Mouse (Mus musculus): Measurements from ENCODE around the gene Foxp1. TPM values are rescaled to one million over a fixed set of nuclear protein-coding genes. Genes with fewer than 3 reads are reported as not detected.

The Foxp1 gene
- polyA plus RNA-seq (2015; fragmentation: Nextera tagmentation; extraction: Ambion mirVana): 68.3 and 70.4 TPM in 2 replicates

DNA sequence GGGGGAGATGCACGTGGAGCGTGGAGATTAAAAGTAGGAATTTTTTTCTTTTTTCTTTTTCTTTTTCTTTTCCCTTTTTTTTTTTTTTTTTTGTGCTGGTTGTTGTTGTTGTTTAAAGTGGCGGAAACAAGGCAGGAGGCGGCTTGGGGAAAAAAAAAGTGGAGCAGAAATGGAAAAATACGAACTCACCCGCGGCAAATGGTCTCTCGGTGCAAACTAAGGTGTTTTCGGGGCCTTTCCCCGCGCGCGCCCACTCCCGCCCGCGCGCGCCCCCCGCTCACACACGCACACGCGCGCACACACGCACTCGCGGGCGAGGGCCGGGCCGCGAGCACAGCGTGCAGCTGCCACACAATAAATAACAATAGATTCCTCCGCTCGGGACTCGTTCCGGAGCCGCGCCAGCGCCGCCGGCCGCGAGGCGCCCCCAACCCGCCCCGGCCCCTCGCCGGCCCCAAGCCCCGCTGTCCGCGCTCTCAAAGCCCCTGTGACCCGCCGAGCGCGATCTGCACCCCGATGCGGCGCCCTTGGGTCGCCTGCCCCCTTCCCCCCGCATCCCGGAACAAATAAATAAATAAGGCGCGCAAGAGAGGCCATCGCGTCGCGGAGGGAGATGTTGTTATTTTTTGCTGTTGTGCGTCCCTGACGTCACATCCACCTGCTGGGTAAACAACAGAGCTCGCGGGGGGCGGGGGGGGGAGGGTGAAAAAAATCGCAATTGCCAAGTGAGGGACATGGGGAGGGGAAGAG lies at the start of gene Foxp1:
TSS of gene Foxp1 (minus strand) at position 363 of the 750 bp plus-strand sequence.
- under 1% methylated on average over 70 of the region's 72 CpGs for WGBS

GRCm38 (mm10) chr6:99572071-99572470 lies 49.5 kb upstream of the Foxp1 start:
- 81% methylated on average over 5 of the region's 5 CpGs for WGBS

More for the DNA sequence above, at the start of gene Foxp1:
- Histone ChIP-seq H3K4me2 (replicated peaks) (peak within 1 kb of the TSS; percentile 100), H3K36me3 (peaks cover 9% of the 10 kb centered on the region; the same call in 1 of the 2 replicates), H3K9me3 (peaks cover 4% of the 10 kb centered on the region; the same call in 1 of the 2 replicates), H3K4me1 (replicated peaks) (peaks cover 31% of the 10 kb centered on the region), H3K9ac (replicated peaks) (peak within 1 kb of the TSS; percentile 93), H3K27me3 (no peaks in the 10 kb centered on the region), H3K27ac (peak within 1 kb of the TSS; percentile 99), H3K4me3 (replicated peaks) (peak within 1 kb of the TSS; percentile 78)
- ATAC-seq: peak; percentile 48

DNA sequence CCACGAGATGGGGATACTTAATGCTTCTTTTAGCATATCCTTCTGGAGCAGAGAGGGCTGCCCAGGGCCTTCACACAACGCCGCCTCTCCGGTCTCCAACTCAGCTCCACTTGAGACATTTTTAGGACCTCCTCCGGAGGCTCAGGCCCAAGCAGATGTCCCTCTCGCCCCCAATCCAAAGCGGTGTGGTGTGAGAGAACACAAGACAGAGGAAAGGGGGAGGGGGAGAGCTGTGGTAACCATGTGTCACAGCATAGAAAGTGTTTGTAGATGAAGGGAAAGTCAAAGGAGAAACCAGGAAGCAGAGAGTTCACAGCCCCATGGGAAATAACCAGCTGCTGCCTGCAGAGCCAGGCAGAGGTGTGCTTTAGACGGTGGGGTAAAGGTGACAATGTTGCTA lies 44.4 kb upstream of the Foxp1 start:
- Histone ChIP-seq H3K9me3 (no peaks in the 10 kb centered on the region), H3K36me3 (no peaks in the 10 kb centered on the region), H3K27ac (no peak overlapping the region), H3K27me3 (no peaks in the 10 kb centered on the region), H3K4me3 (replicated peaks) (no peak overlapping the region), H3K4me1 (replicated peaks) (no peaks in the 10 kb centered on the region), H3K4me2 (replicated peaks) (no peak overlapping the region), H3K9ac (replicated peaks) (no peak overlapping the region)
- no peak for ATAC-seq
- 73% methylated on average over 8 of the region's 8 CpGs for WGBS

More at GRCm38 (mm10) chr6:99572071-99572470, 49.5 kb upstream of the Foxp1 start:
- H3K36me3 ChIP-seq: no peaks in the 10 kb centered on the region
- no peak overlapping the region for H3K4me3 ChIP-seq (replicated peaks)
- H3K9me3 ChIP-seq: no peaks in the 10 kb centered on the region
- ATAC-seq: no peak
- no peak overlapping the region for H3K27ac ChIP-seq
- H3K9ac ChIP-seq (replicated peaks): no peak overlapping the region
- no peak overlapping the region for H3K4me2 ChIP-seq (replicated peaks)
- no peaks in the 10 kb centered on the region for H3K4me1 ChIP-seq (replicated peaks)
- no peaks in the 10 kb centered on the region for H3K27me3 ChIP-seq

DNA sequence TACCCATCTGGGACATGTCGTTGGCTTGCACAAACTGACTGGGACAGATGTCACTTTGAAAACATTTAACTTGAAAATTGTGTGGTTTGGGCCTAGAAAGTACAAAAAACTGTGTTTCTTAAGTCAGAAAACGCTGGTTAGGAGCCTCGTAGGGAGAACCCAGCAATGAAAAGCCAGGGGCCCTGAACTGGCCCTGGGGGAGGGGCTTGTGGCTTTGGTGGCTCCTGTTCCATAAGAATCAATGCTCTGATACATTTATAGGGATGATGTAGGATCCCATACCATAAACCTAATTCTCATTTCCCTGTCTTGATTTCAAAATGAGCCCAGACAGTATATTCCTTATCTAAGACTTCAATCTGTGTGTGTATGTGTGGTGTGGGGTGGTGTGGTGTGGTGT lies 42.2 kb upstream of the Foxp1 start:
- Histone ChIP-seq H3K27ac (no peak overlapping the region), H3K36me3 (no peaks in the 10 kb centered on the region), H3K4me1 (replicated peaks) (no peaks in the 10 kb centered on the region), H3K9me3 (no peaks in the 10 kb centered on the region), H3K4me3 (replicated peaks) (no peak overlapping the region), H3K4me2 (replicated peaks) (no peak overlapping the region), H3K9ac (replicated peaks) (no peak overlapping the region), H3K27me3 (no peaks in the 10 kb centered on the region)
- no peak for ATAC-seq
- WGBS: 80% methylated on average over 3 of the region's 3 CpGs

- WGBS: 84% methylated on average over 5 of the region's 5 CpGs
- no peak overlapping the region for H3K4me2 ChIP-seq (replicated peaks)
- no peaks in the 10 kb centered on the region for H3K9me3 ChIP-seq
- no peak overlapping the region for H3K4me3 ChIP-seq (replicated peaks)
- no peaks in the 10 kb centered on the region for H3K36me3 ChIP-seq
- H3K4me1 ChIP-seq (replicated peaks): no peaks in the 10 kb centered on the region
- no peak overlapping the region for H3K27ac ChIP-seq
- ATAC-seq: no peak
- H3K27me3 ChIP-seq: no peaks in the 10 kb centered on the region
- no peak overlapping the region for H3K9ac ChIP-seq (replicated peaks)
Measured at GRCm38 (mm10) chr6:99556950-99557349, 34.4 kb upstream of the Foxp1 start.

DNA sequence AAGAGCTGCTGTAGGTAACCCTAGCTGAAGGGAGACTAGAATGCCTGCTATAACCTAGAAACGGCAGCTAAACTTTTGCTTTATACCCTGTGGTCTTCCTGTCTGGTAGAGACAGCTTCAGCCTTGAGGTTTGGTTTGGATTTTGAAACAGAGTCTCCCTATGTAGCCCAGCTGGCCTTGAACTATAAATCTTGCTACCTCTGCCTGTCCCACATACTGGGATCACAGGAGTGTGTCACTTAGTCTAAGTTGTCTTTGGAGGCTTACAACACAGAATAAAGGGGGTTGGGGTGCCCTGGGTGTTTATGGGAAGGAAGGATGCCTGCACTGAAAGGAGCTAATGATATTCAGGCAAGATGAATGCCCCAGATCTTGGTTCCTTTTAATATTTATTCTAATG lies 30.3 kb upstream of the Foxp1 start:
- H3K4me3 ChIP-seq (replicated peaks): no peak overlapping the region
- ATAC-seq: no peak
- no peak overlapping the region for H3K4me2 ChIP-seq (replicated peaks)
- H3K9me3 ChIP-seq: 0 out of 2 replicates have a peak, but pooled peaks cover 5% of the 10 kb centered on the region
- 88% methylated on average over 1 of the region's 1 CpGs for WGBS
- no peak overlapping the region for H3K27ac ChIP-seq
- no peak overlapping the region for H3K9ac ChIP-seq (replicated peaks)
- H3K36me3 ChIP-seq: 0 out of 2 replicates have a peak, but pooled peaks cover 5% of the 10 kb centered on the region
- no peaks in the 10 kb centered on the region for H3K27me3 ChIP-seq
- H3K4me1 ChIP-seq (replicated peaks): no peaks in the 10 kb centered on the region

DNA sequence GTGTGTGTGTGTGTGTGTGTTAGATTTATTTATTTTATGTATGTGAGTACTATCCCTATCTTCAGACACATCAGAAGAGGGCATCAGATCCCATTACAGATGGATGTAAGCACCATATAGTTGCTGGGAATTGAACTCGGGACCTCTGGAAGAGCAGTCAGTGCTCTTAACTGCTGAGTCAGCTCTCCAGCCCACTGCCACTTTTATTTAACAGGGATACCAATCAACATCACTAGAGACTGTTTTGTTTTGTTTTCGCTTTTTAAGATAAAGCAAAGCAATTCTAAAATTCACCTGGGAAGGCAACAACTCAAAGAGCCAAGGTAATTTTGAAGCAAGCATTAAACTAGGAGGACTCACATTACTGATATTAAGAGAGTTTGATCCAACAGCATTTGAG lies 23.9 kb upstream of the Foxp1 start:
- ATAC-seq: no peak
- no peaks in the 10 kb centered on the region for H3K27me3 ChIP-seq

DNA sequence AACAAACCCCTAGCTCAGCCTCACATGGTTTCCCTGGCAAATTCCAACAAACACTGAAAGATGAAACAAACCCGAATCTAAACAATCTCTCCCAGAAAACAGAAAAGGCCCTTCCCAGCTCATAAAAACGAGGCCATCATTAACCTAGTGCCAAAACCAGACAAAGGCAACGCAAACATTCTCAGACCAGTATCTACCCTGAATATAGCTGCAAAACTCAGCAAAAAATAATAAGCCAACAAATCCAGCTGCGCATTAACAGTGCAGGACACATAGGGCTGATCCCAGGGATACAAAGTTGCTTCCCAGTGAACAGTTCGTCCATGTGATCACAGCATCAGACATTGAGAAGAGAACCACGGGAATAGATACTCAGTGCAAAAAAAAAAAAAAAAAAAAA lies 22.9 kb upstream of the Foxp1 start:
- Histone ChIP-seq H3K9ac (replicated peaks) (no peak overlapping the region), H3K27ac (no peak overlapping the region), H3K4me1 (replicated peaks) (no peaks in the 10 kb centered on the region), H3K36me3 (0 out of 2 replicates have a peak, but pooled peaks cover 5% of the 10 kb centered on the region), H3K27me3 (no peaks in the 10 kb centered on the region), H3K9me3 (0 out of 2 replicates have a peak, but pooled peaks cover 5% of the 10 kb centered on the region), H3K4me3 (replicated peaks) (no peak overlapping the region), H3K4me2 (replicated peaks) (no peak overlapping the region)
- WGBS: 79% methylated on average over 6 of the region's 6 CpGs
- no peak for ATAC-seq

More for the DNA sequence above, 23.9 kb upstream of the Foxp1 start:
- WGBS: 94% methylated on average over 2 of the region's 2 CpGs
- H3K36me3 ChIP-seq: 0 out of 2 replicates have a peak, but pooled peaks cover 5% of the 10 kb centered on the region
- H3K4me2 ChIP-seq (replicated peaks): no peak overlapping the region
- H3K4me1 ChIP-seq (replicated peaks): no peaks in the 10 kb centered on the region
- H3K9ac ChIP-seq (replicated peaks): no peak overlapping the region
- 0 out of 2 replicates have a peak, but pooled peaks cover 5% of the 10 kb centered on the region for H3K9me3 ChIP-seq
- no peak overlapping the region for H3K4me3 ChIP-seq (replicated peaks)
- H3K27ac ChIP-seq: no peak overlapping the region

GRCm38 (mm10) chr6:99541105-99541504 lies 18.6 kb upstream of the Foxp1 start:
- 56% methylated on average over 3 of the region's 3 CpGs for WGBS
- no peaks in the 10 kb centered on the region for H3K9me3 ChIP-seq
- no peaks in the 10 kb centered on the region for H3K27me3 ChIP-seq
- no peak overlapping the region for H3K9ac ChIP-seq (replicated peaks)
- no peak overlapping the region for H3K27ac ChIP-seq
- no peak overlapping the region for H3K4me2 ChIP-seq (replicated peaks)
- no peak overlapping the region for H3K4me3 ChIP-seq (replicated peaks)
- H3K4me1 ChIP-seq (replicated peaks): no peaks in the 10 kb centered on the region
- ATAC-seq: no peak
- H3K36me3 ChIP-seq: no peaks in the 10 kb centered on the region

DNA sequence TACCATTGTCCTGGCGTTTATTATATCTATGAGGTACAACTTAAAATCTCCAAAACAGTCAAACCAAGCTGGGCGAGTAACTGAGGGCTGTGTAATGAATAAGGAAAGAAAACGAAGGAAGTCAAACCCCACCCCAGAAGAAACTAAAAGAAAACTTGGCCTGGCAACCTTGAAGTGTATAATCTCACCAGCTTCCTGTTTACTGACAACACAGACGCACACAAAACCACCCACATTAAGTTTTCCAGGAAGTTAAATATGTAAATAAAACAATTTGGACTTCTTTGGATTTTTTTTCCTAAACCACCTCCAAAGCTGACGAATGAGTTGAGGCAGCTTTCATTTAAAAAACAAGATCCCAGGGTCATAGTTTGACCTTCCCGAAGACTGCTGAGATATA lies 18.1 kb upstream of the Foxp1 start:
- Histone ChIP-seq H3K27ac (no peak overlapping the region), H3K9ac (replicated peaks) (no peak overlapping the region), H3K9me3 (no peaks in the 10 kb centered on the region), H3K4me2 (replicated peaks) (no peak overlapping the region), H3K4me1 (replicated peaks) (no peaks in the 10 kb centered on the region), H3K27me3 (no peaks in the 10 kb centered on the region), H3K36me3 (no peaks in the 10 kb centered on the region), H3K4me3 (replicated peaks) (no peak overlapping the region)
- ATAC-seq: no peak
- WGBS: 83% methylated on average over 6 of the region's 6 CpGs

- no peak overlapping the region for H3K27ac ChIP-seq
- WGBS: 89% methylated on average over 5 of the region's 5 CpGs
Measured at GRCm38 (mm10) chr6:99540146-99540545, 17.6 kb upstream of the Foxp1 start.

GRCm38 (mm10) chr6:99538194-99538941 lies 15.8 kb upstream of the Foxp1 start:
- H3K4me1 ChIP-seq (replicated peaks): no peaks in the 10 kb centered on the region; the same call in 1 of the 2 replicates
- no peaks in the 10 kb centered on the region for H3K36me3 ChIP-seq
- H3K9me3 ChIP-seq: no peaks in the 10 kb centered on the region
- no peak overlapping the region for H3K27ac ChIP-seq
- H3K4me2 ChIP-seq (replicated peaks): no peak overlapping the region
- H3K9ac ChIP-seq (replicated peaks): no peak overlapping the region
- WGBS: 86% methylated on average over 17 of the region's 17 CpGs
- H3K27me3 ChIP-seq: no peaks in the 10 kb centered on the region
- no peak overlapping the region for H3K4me3 ChIP-seq (replicated peaks)
- ATAC-seq: no peak

More at GRCm38 (mm10) chr6:99540146-99540545, 17.6 kb upstream of the Foxp1 start:
- Histone ChIP-seq H3K4me3 (replicated peaks) (no peak overlapping the region), H3K27me3 (no peaks in the 10 kb centered on the region), H3K4me1 (replicated peaks) (no peaks in the 10 kb centered on the region), H3K4me2 (replicated peaks) (no peak overlapping the region), H3K9me3 (no peaks in the 10 kb centered on the region), H3K36me3 (no peaks in the 10 kb centered on the region), H3K9ac (replicated peaks) (no peak overlapping the region)
- no peak for ATAC-seq
